Mouse (Mus musculus): ENCODE results near the gene Ccnjl.

Gene Ccnjl

GRCm38 (mm10) chr11:43626927-43627645 lies 98.5 kb downstream of the Ccnjl start:
- DNase-seq, result no peak

GRCm38 (mm10) chr11:43631645-43632044 lies 103.1 kb downstream of the Ccnjl start:
- peak; percentile 51 for DNase-seq

GRCm38 (mm10) chr11:43632566-43632965 lies 104.0 kb downstream of the Ccnjl start:
- no peak for DNase-seq

- no peak for DNase-seq
These were observed 104.6 kb downstream of the Ccnjl start for GRCm38 (mm10) chr11:43633165-43633564.

- DNase-seq, result peak; percentile 85
These were observed 105.2 kb downstream of the Ccnjl start for GRCm38 (mm10) chr11:43633658-43634401.
